ENCODE assay signal across 10 mouse cellular contexts in the genomic region with DNA sequence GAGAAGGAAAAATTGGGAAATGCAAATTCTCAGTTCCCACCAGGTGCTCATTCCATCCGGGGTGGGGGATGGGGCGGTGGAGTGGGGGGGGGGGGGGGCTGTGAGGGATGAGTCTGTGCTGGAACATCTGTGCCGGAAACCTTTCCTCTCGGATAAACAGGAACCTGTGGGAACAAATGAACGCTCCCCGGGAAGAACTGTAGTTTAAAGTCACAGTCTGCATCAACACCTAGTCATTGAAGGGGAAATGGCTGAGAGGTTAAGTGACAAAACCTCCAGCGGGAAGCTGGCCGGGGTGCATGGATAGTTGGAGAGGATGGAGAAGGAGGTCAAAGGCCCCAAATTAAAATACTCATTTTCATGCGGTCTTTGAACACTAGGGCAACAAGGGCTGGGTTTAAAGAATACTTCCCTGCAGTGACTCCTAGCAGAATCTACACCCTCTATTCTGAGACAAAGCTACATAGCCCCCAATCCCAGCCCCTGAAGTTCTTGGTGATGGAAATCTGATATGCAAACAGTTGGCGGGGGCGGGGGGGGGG. TPM values are rescaled to one million over a fixed set of nuclear protein-coding genes. Genes with fewer than 3 reads are reported as not detected.
A peak's percentile ranks its signal among the peaks of the same experiment; 100 is the strongest.
DNase-seq lines count a peak whose midpoint lies in the region; ATAC-seq and TF ChIP-seq lines count a peak whose summit lies in the region.
"Had no signal": no experiment of that assay in that cellular context is flagged by ENCODE, and none has a peak within 500 bp of the region (broad histone marks: within the 10 kb centered on the region; RNA-seq: fewer than 3 reads in every experiment).

No protein-coding gene starts in this region.

- H3K9me3 ChIP-seq in heart, embryonic 11.5 days (replicated peaks; ENCODE audit: control insufficient read depth, low read length) = no peaks in the 10 kb centered on the region
- no peaks in the 10 kb centered on the region for H3K9me3 ChIP-seq in forebrain, embryonic 12.5 days
- no peaks in the 10 kb centered on the region for H3K9me3 ChIP-seq in limb, embryonic 14.5 days (ENCODE audit: control insufficient read depth, low read length)

- 4% methylated on average over 11 of the region's 11 CpGs for WGBS in heart, embryonic 11.5 days (ENCODE audit: insufficient replicate concordance)
- WGBS in forebrain, embryonic 12.5 days = 7% methylated on average over 10 of the region's 11 CpGs
- WGBS in limb, embryonic 14.5 days = 8% methylated on average over 11 of the region's 11 CpGs

- no peak overlapping the region for H3K4me3 ChIP-seq in heart, embryonic 11.5 days (ENCODE audit: low read depth, low read length)
- H3K4me3 ChIP-seq in forebrain, embryonic 12.5 days (replicated peaks) = no peak overlapping the region
- H3K4me3 ChIP-seq in limb, embryonic 14.5 days (replicated peaks; ENCODE audit: low read length) = no peak overlapping the region

- no peak for DNase-seq in heart, postnatal 4 days
- DNase-seq in R1 (ENCODE audit: low read depth, low spot score) = peak; percentile 76
- no peak for DNase-seq in limb, embryonic 14.5 days (ENCODE audit: low spot score)
- no peak for DNase-seq in frontal cortex, adult 2 months (ENCODE audit: extremely low spot score in 1 of 2, low spot score in 1 of 2)
- DNase-seq in right cerebral cortex, postnatal 4 days = no peak
- no peak for DNase-seq in urinary bladder, postnatal 36 days (ENCODE audit: low spot score in 2 of 2)
- DNase-seq: thymus, adult 2 months had no signal

- H3K27ac ChIP-seq in heart, embryonic 11.5 days (ENCODE audit: low read depth, low read length) = no peak overlapping the region
- no peak overlapping the region for H3K27ac ChIP-seq in forebrain, embryonic 12.5 days
- no peak overlapping the region for H3K27ac ChIP-seq in limb, embryonic 14.5 days (replicated peaks; ENCODE audit: low read depth, low read length)

- H3K9ac ChIP-seq in heart, embryonic 11.5 days (ENCODE audit: low read depth, low read length) = no peak overlapping the region
- no peak overlapping the region for H3K9ac ChIP-seq in forebrain, embryonic 12.5 days
- H3K9ac ChIP-seq in limb, embryonic 14.5 days (ENCODE audit: low read depth, low read length, severe bottlenecking) = no peak overlapping the region

- no peak for TF ChIP-seq POLR2A in limb, embryonic 14.5 days (IDR thresholded peaks at IDR 0.05; ENCODE audit: borderline replicate concordance, extremely low read depth, insufficient read depth, insufficient read length)

- H3K4me1 ChIP-seq in heart, embryonic 11.5 days (ENCODE audit: control insufficient read depth, insufficient read depth, low read length) = peaks cover 8% of the 10 kb centered on the region
- peaks cover 10% of the 10 kb centered on the region for H3K4me1 ChIP-seq in forebrain, embryonic 12.5 days
- H3K4me1 ChIP-seq in limb, embryonic 14.5 days (ENCODE audit: control insufficient read depth, insufficient read depth, low read length) = peaks cover 5% of the 10 kb centered on the region; the same call in 1 of the 2 replicates

- no peak for ATAC-seq in heart, embryonic 11.5 days (replicated peaks; ENCODE audit: insufficient number of reproducible peaks, low FRiP score, low TSS enrichment)
- ATAC-seq in forebrain, embryonic 12.5 days (ENCODE audit: low FRiP score) = 0 out of 2 replicates have a peak, but pooled peaks have one; percentile 46
- ATAC-seq in limb, embryonic 14.5 days (ENCODE audit: low FRiP score, low read depth) = no peak

- peak overlapping the region; percentile 75 for H3K4me2 ChIP-seq in heart, embryonic 11.5 days
- H3K4me2 ChIP-seq in forebrain, embryonic 12.5 days = peak overlapping the region; percentile 26; the same call in 1 of the 2 replicates
- H3K4me2 ChIP-seq in limb, embryonic 14.5 days (replicated peaks; ENCODE audit: low read depth, low read length, severe bottlenecking) = 0 out of 2 replicates have a peak overlapping the region, but pooled peaks have one; percentile 7

- H3K36me3 ChIP-seq in heart, embryonic 11.5 days (ENCODE audit: control insufficient read depth, insufficient read depth, low read length) = no peaks in the 10 kb centered on the region
- H3K36me3 ChIP-seq in forebrain, embryonic 12.5 days (replicated peaks) = no peaks in the 10 kb centered on the region
- no peaks in the 10 kb centered on the region for H3K36me3 ChIP-seq in limb, embryonic 14.5 days (ENCODE audit: control insufficient read depth, insufficient read depth, low read length)

- H3K27me3 ChIP-seq in heart, embryonic 11.5 days (ENCODE audit: control insufficient read depth, insufficient read depth, low read length) = no peaks in the 10 kb centered on the region
- no peaks in the 10 kb centered on the region for H3K27me3 ChIP-seq in forebrain, embryonic 12.5 days
- H3K27me3 ChIP-seq in limb, embryonic 14.5 days (ENCODE audit: control insufficient read depth, insufficient read depth, low read length) = no peaks in the 10 kb centered on the region

RNA-seq across cellular contexts. Expression of gene Glyatl3, which starts 10.0 kb away (rescaled TPM):
- polyA plus RNA-seq in heart, embryonic 11.5 days (2014; fragmentation: Nextera tagmentation; extraction: Ambion mirVana) = not detected in 2 replicates
- not detected for total RNA-seq in heart, postnatal 4 days (2021)
- 0.32 and 0.54 TPM in 2 replicates for polyA plus RNA-seq in forebrain, embryonic 12.5 days (2016; fragmentation: Nextera tagmentation; extraction: Ambion mirVana)
- polyA plus RNA-seq in limb, embryonic 14.5 days (2012; rRNA removed) = 0.20 TPM in 2 replicates
- 0.21 TPM in 1 of 2 replicates, not detected in the other for polyA plus RNA-seq in limb, embryonic 14.5 days (2014; fragmentation: Nextera tagmentation; extraction: Ambion mirVana)
- 0.15 TPM in 1 of 2 replicates, not detected in the other for polyA plus RNA-seq in frontal cortex, adult 2 months (2012; rRNA removed)
- total RNA-seq: layer of hippocampus, adult 8-10 months had no signal

RNA-seq across cellular contexts. Expression of gene 9130008F23Rik, which starts 23.8 kb away (rescaled TPM):
- 3.1 and 3.7 TPM in 2 replicates for polyA plus RNA-seq in heart, embryonic 11.5 days (2014; fragmentation: Nextera tagmentation; extraction: Ambion mirVana)
- total RNA-seq in heart, postnatal 4 days (2021) = 1 to 10 TPM in 1 of 2 experiments, under 1 TPM in 1; 0.38 to 1.0 TPM
- 0.73 and 0.88 TPM in 2 replicates for polyA plus RNA-seq in forebrain, embryonic 12.5 days (2016; fragmentation: Nextera tagmentation; extraction: Ambion mirVana)
- polyA plus RNA-seq in limb, embryonic 14.5 days (2012; rRNA removed) = 2.7 and 3.0 TPM in 2 replicates
- 1.8 and 1.9 TPM in 2 replicates for polyA plus RNA-seq in limb, embryonic 14.5 days (2014; fragmentation: Nextera tagmentation; extraction: Ambion mirVana)
- 2.0 and 2.2 TPM in 2 replicates for polyA plus RNA-seq in frontal cortex, adult 2 months (2012; rRNA removed)

RNA-seq across cellular contexts. Expression of gene Mut, which starts 30.4 kb away (rescaled TPM):
- 37.7 and 44.9 TPM in 2 replicates for polyA plus RNA-seq in heart, embryonic 11.5 days (2014; fragmentation: Nextera tagmentation; extraction: Ambion mirVana)
- total RNA-seq in heart, postnatal 4 days (2021) = 10 to 100 TPM; 55.9 to 60.0 TPM
- 23.7 and 24.1 TPM in 2 replicates for polyA plus RNA-seq in forebrain, embryonic 12.5 days (2016; fragmentation: Nextera tagmentation; extraction: Ambion mirVana)
- 17.0 and 18.2 TPM in 2 replicates for polyA plus RNA-seq in limb, embryonic 14.5 days (2012; rRNA removed)
- 31.6 and 38.5 TPM in 2 replicates for polyA plus RNA-seq in limb, embryonic 14.5 days (2014; fragmentation: Nextera tagmentation; extraction: Ambion mirVana)
- polyA plus RNA-seq in frontal cortex, adult 2 months (2012; rRNA removed) = 20.4 and 25.4 TPM in 2 replicates

RNA-seq across cellular contexts. Expression of gene Cenpq, which starts 30.7 kb away (rescaled TPM):
- polyA plus RNA-seq in heart, embryonic 11.5 days (2014; fragmentation: Nextera tagmentation; extraction: Ambion mirVana) = 21.4 and 24.4 TPM in 2 replicates
- 10 to 100 TPM; 11.8 to 11.9 TPM for total RNA-seq in heart, postnatal 4 days (2021)
- 34.6 and 36.2 TPM in 2 replicates for polyA plus RNA-seq in forebrain, embryonic 12.5 days (2016; fragmentation: Nextera tagmentation; extraction: Ambion mirVana)
- 12.4 and 17.3 TPM in 2 replicates for polyA plus RNA-seq in limb, embryonic 14.5 days (2012; rRNA removed)
- 22.6 and 23.2 TPM in 2 replicates for polyA plus RNA-seq in limb, embryonic 14.5 days (2014; fragmentation: Nextera tagmentation; extraction: Ambion mirVana)
- polyA plus RNA-seq in frontal cortex, adult 2 months (2012; rRNA removed) = 4.6 and 5.0 TPM in 2 replicates

Comparison
In these comparisons a context has a peak if more than half of its experiments do, and no peak if none do; other contexts are left out.
1. H3K4me2 ChIP-seq: peak in every context shown above with its lines; median percentile 75 in heart, embryonic 11.5 days; 26 in forebrain, embryonic 12.5 days; 7 in limb, embryonic 14.5 days.